Mouse (Mus musculus): ENCODE data around the gene Jak3.

DNA sequence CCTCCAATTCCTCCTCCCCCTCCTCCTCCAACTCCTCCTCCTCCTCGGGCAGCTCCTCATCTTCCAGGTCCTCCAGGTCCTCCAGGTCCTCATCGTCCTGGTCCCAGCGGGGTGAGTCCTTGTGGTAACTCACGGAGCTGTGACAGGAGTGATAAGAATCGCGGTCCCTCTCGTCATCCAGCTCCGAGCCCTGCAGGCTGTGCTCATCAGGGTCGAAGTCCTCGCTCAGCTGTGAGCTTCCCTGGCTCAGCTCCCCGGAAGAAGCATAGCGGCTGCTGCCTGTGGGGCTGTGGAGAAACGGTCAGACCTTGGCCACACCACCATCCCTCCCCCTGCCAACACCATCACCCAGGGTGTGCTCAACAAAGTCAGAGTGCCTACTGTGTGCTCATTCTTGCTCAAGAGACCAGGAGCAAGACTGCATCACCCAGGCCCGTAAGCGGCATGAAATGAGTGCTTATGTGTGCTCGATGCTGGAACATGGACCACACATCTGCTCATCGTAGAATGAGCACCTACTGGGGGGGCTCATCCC is 17.5 kb upstream of the Jak3 start:
- TF ChIP-seq CTCF (conservative IDR thresholded peaks at IDR 0.05; ENCODE audit: low read length) (no peak), NANOG (IDR thresholded peaks at IDR 0.05; ENCODE audit: borderline replicate concordance, low read length) (no peak), POU5F1 (IDR thresholded peaks at IDR 0.05; ENCODE audit: borderline replicate concordance, low read length) (no peak)

All from E14TG2a.4 (cell line).